ENCODE assay signal across 17 mouse cellular contexts in the genomic region with DNA sequence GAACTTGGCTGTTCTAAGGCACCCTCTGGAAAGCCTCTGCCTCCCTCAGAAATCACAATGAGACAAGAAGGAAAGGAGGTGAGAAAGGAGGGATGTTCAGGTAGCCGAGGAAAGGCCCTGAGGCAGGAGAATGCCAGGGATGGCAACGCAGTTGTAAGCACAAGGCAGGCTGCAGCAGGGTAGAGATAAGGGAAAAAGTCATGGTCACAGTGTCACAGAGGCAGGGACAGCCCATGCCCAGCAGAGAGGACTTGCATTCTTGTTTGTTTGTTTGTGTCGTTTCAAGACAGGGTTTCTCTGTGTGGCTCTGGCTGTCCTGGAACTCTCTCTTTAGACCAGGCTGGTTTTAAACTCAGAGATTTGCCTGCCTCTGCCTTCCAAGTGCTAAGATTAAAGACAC.
DNase-seq lines count a peak whose midpoint lies in the region; ATAC-seq lines count a peak whose summit lies in the region.
"Had no signal": no experiment of that assay in that cellular context is flagged by ENCODE, and none has a peak within 500 bp of the region (broad histone marks: within the 10 kb centered on the region; RNA-seq: fewer than 3 reads in every experiment).

No protein-coding gene starts in this region.

- H3K4me3 ChIP-seq in heart, embryonic 13.5 days, result no peak overlapping the region
- no peak overlapping the region for H3K4me3 ChIP-seq in kidney, embryonic 15.5 days (replicated peaks)
- H3K4me3 ChIP-seq in lung, embryonic 15.5 days, result no peak overlapping the region
- H3K4me3 ChIP-seq: embryonic facial prominence, embryonic 15.5 days; layer of hippocampus, adult 2 months; limb, embryonic 13.5 days; midbrain, embryonic 10.5 days had no signal

- peaks cover 43% of the 10 kb centered on the region for H3K4me1 ChIP-seq in heart, embryonic 13.5 days
- H3K4me1 ChIP-seq in kidney, embryonic 15.5 days, result peaks cover 5% of the 10 kb centered on the region
- peaks cover 16% of the 10 kb centered on the region for H3K4me1 ChIP-seq in lung, embryonic 15.5 days

- peak overlapping the region; percentile 24 for H3K4me2 ChIP-seq in heart, embryonic 13.5 days
- no peak overlapping the region for H3K4me2 ChIP-seq in kidney, embryonic 15.5 days
- peak overlapping the region; percentile 1; the same call in 1 of the 2 replicates for H3K4me2 ChIP-seq in lung, embryonic 15.5 days
- H3K4me2 ChIP-seq: embryonic facial prominence, embryonic 15.5 days; limb, embryonic 13.5 days had no signal

- WGBS in heart, embryonic 13.5 days, result 31% methylated on average over 3 of the region's 3 CpGs
- 66% methylated on average over 3 of the region's 3 CpGs for WGBS in kidney, embryonic 15.5 days
- WGBS in lung, embryonic 15.5 days, result 50% methylated on average over 3 of the region's 3 CpGs

- ATAC-seq in heart, embryonic 13.5 days (ENCODE audit: extremely low read depth, insufficient number of reproducible peaks, low FRiP score, low TSS enrichment), result no peak
- ATAC-seq in kidney, embryonic 15.5 days (replicated peaks; ENCODE audit: low FRiP score), result no peak
- ATAC-seq in lung, embryonic 15.5 days (ENCODE audit: borderline replicate concordance, extremely low read depth, low FRiP score, low TSS enrichment), result no peak
- ATAC-seq: forebrain, embryonic 16.5 days had no signal

- no peaks in the 10 kb centered on the region for H3K27me3 ChIP-seq in heart, embryonic 13.5 days (replicated peaks)
- no peaks in the 10 kb centered on the region for H3K27me3 ChIP-seq in kidney, embryonic 15.5 days
- H3K27me3 ChIP-seq in lung, embryonic 15.5 days, result no peaks in the 10 kb centered on the region
- H3K27me3 ChIP-seq: embryonic facial prominence, embryonic 15.5 days; limb, embryonic 13.5 days had no signal

- intact Hi-C loops in heart, postnatal 14 days (cut with DNase I), result no loop called here

- DNase-seq in adrenal gland, adult (ENCODE audit: inconsistent age in 2 of 2, low spot score in 1 of 2), result peak; percentile 56 to 79
- DNase-seq in adrenal gland, adult 18-20 months (ENCODE audit: low spot score in 2 of 2), result no peak
- DNase-seq in heart, postnatal 14 days, result no peak
- no peak for DNase-seq in kidney, adult 18-20 months
- no peak for DNase-seq in lung, postnatal 36 days
- DNase-seq: cerebellum, adult 2 months; cerebellum, postnatal 36 days; layer of hippocampus, postnatal 36 days; right cerebral cortex, postnatal 14 days had no signal

- no peaks in the 10 kb centered on the region for H3K36me3 ChIP-seq in heart, embryonic 13.5 days
- H3K36me3 ChIP-seq in kidney, embryonic 15.5 days, result no peaks in the 10 kb centered on the region
- H3K36me3 ChIP-seq in lung, embryonic 15.5 days, result no peaks in the 10 kb centered on the region
- H3K36me3 ChIP-seq: embryonic facial prominence, embryonic 15.5 days; limb, embryonic 13.5 days; midbrain, embryonic 10.5 days had no signal

- H3K27ac ChIP-seq in heart, embryonic 13.5 days (replicated peaks), result peak overlapping the region; percentile 68
- 0 out of 2 replicates have a peak overlapping the region, but pooled peaks have one; percentile 43 for H3K27ac ChIP-seq in kidney, embryonic 15.5 days
- peak overlapping the region; percentile 75 for H3K27ac ChIP-seq in lung, embryonic 15.5 days
- H3K27ac ChIP-seq: layer of hippocampus, adult 2 months; limb, embryonic 13.5 days had no signal

- H3K9me3 ChIP-seq in heart, embryonic 13.5 days, result no peaks in the 10 kb centered on the region
- no peaks in the 10 kb centered on the region for H3K9me3 ChIP-seq in kidney, embryonic 15.5 days (replicated peaks)
- H3K9me3 ChIP-seq in lung, embryonic 15.5 days, result no peaks in the 10 kb centered on the region
- H3K9me3 ChIP-seq: embryonic facial prominence, embryonic 15.5 days; limb, embryonic 13.5 days; midbrain, embryonic 10.5 days had no signal

- H3K9ac ChIP-seq in heart, embryonic 13.5 days, result peak overlapping the region; percentile 33; the same call in 1 of the 2 replicates
- H3K9ac ChIP-seq in kidney, embryonic 15.5 days, result no peak overlapping the region
- H3K9ac ChIP-seq in lung, embryonic 15.5 days, result no peak overlapping the region
- H3K9ac ChIP-seq: embryonic facial prominence, embryonic 15.5 days; limb, embryonic 13.5 days had no signal

Comparison
In these comparisons a context has a peak if more than half of its experiments do, and no peak if none do; other contexts are left out.
1. DNase-seq: peak in adrenal gland, adult (2 of 2); none in adrenal gland, adult 18-20 months (0 of 2), heart, postnatal 14 days (0 of 2), kidney, adult 18-20 months (single experiment) and lung, postnatal 36 days (single experiment).
2. Peak in every context shown above with its lines, with median percentiles within 50 percentile points of each other: H3K27ac ChIP-seq.